Mouse (Mus musculus): Measurements from ENCODE around the gene Akap2. TPM values are rescaled to one million over a fixed set of nuclear protein-coding genes. Genes with fewer than 3 reads are reported as not detected.

Akap2 gene
- total and polyA plus RNA-seq, 3 experiments, result 1.7 to 7.2 TPM; not detected in 1

DNA sequence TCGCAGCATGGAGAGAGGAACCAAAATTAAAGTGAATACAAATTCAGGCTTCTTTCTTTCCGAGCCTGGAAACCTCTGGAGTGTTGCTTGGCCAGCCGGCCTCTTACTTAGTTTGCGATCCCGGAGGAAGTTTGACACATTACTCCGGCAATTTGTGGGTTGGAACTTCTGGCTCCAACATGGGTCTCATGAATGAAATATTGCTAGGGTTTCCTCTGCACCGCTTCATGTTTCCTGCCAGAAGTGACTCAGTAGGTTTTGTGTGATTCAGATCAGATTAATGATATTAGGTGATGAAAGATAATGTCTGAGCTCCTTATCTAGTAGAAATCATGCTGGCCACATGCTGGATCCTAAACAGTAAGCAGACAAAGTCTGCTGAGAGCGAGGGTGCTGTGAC lies 144.4 kb downstream of the Akap2 start:
- Histone ChIP-seq H3K27me3 (ENCODE audit: control insufficient read depth in 1 of 2, insufficient read depth in 2 of 2, low read length in 2 of 2) (no peaks in the 10 kb centered on the region), H3K9me3 (replicated peaks; ENCODE audit: insufficient read depth, low read length) (no peaks in the 10 kb centered on the region), H3K4me3 (ENCODE audit: control insufficient read depth in 1 of 2, insufficient read depth in 1 of 2, low read depth in 2 of 2, low read length in 2 of 2) (no peak overlapping the region), H3K27ac (ENCODE audit: control insufficient read depth, low read depth, low read length) (no peak overlapping the region), H3K4me1 (ENCODE audit: control insufficient read depth in 1 of 2, insufficient read depth in 2 of 2, low read length in 2 of 2) (no peaks in the 10 kb centered on the region; a peak in 1 of 4 replicates), H3K79me2 (ENCODE audit: control insufficient read depth, insufficient read depth, low read length, poor library complexity) (no peaks in the 10 kb centered on the region), H3K36me3 (ENCODE audit: control insufficient read depth in 1 of 2, insufficient read depth in 2 of 2, low read length in 2 of 2) (no peaks in the 10 kb centered on the region), H3K9ac (ENCODE audit: control insufficient read depth, low read depth, low read length, poor library complexity, severe bottlenecking) (no peak overlapping the region)
- TF ChIP-seq BHLHE40 (IDR thresholded peaks at IDR 0.05; ENCODE audit: borderline replicate concordance, low read depth, low read length) (no peak), ELF1 (IDR thresholded peaks at IDR 0.05; ENCODE audit: low read depth, low read length) (no peak), CTCF (IDR thresholded peaks at IDR 0.05 in 2 of 3, conservative IDR thresholded peaks at IDR 0.05 in 1 of 3; ENCODE audit: control insufficient read depth in 1 of 3, insufficient read depth in 1 of 3, low read depth in 2 of 3, low read length in 3 of 3, poor library complexity in 1 of 3, severe bottlenecking in 1 of 3) (no peak), ZMIZ1 (IDR thresholded peaks at IDR 0.05; ENCODE audit: low read depth, low read length) (no peak), USF2 (IDR thresholded peaks at IDR 0.05; ENCODE audit: borderline replicate concordance in 1 of 2, insufficient read depth in 1 of 2, low read depth in 1 of 2, low read length in 2 of 2) (no peak), ZC3H11A (IDR thresholded peaks at IDR 0.05; ENCODE audit: low read depth, low read length) (no peak), MYC (IDR thresholded peaks at IDR 0.05; ENCODE audit: low read depth, low read length) (no peak), MAZ (IDR thresholded peaks at IDR 0.05; ENCODE audit: low read depth, low read length) (no peak), TCF12 (IDR thresholded peaks at IDR 0.05; ENCODE audit: low read depth, low read length) (no peak), ZKSCAN1 (IDR thresholded peaks at IDR 0.05; ENCODE audit: low read depth, low read length) (no peak), ZNF384 (IDR thresholded peaks at IDR 0.05; ENCODE audit: low read depth, low read length) (no peak), EP300 (IDR thresholded peaks at IDR 0.05; ENCODE audit: low read depth in 1 of 2, low read length in 2 of 2) (no peak), POLR2AphosphoS2 (IDR thresholded peaks at IDR 0.05; ENCODE audit: low read length) (no peak), TBP (IDR thresholded peaks at IDR 0.05; ENCODE audit: low read depth, low read length) (no peak), SMC3 (IDR thresholded peaks at IDR 0.05; ENCODE audit: low read depth, low read length) (no peak), MAX (IDR thresholded peaks at IDR 0.05; ENCODE audit: low read length) (no peak)
- no peak for DNase-seq (ENCODE audit: low read depth, low spot score)

DNA sequence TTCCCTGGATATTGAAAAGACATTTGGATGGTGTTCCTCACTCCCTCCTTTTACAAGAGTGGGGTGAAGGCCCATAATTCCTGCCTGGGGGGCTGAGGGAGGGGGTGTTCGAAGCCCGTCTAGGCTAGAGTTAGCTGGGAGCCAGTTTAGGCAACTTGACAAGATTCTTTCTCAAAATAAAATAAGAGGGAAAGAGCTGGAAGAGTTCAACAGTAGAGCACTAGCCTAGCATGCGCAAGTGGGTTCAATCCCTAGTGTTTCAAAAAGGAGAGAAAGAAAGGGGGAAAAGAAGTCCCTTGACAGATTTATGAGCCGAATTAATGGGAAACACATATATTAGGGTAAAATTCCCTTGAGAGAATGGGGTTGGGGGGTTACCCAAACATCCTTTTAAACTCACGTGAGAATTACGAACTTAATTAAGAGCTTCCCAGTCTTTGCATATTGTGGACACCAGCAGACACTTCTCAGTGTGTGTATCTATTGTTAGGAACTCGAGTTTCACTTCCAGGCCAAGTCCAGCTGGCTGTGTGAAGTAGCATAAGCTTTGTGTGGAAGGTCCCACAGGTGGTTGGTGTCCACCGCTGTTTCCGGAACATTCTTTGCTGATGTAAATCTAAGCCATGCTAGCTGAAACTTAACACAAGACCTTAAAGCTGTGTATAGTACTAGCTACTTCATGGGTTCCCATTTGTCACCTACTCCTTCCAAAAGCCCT lies 145.0 kb downstream of the Akap2 start:
- DNase-seq (ENCODE audit: low read depth, low spot score), result no peak
- H3K4me3 ChIP-seq (ENCODE audit: control insufficient read depth in 1 of 2, insufficient read depth in 1 of 2, low read depth in 2 of 2, low read length in 2 of 2), result no peak overlapping the region
- H3K36me3 ChIP-seq (ENCODE audit: control insufficient read depth in 1 of 2, insufficient read depth in 2 of 2, low read length in 2 of 2), result no peaks in the 10 kb centered on the region
- no peaks in the 10 kb centered on the region for H3K9me3 ChIP-seq (replicated peaks; ENCODE audit: insufficient read depth, low read length)
- H3K9ac ChIP-seq (ENCODE audit: control insufficient read depth, low read depth, low read length, poor library complexity, severe bottlenecking), result no peak overlapping the region
- TF ChIP-seq HCFC1 (IDR thresholded peaks at IDR 0.05; ENCODE audit: low read depth, low read length) (no peak), E2F4 (IDR thresholded peaks at IDR 0.05; ENCODE audit: borderline replicate concordance, low read depth, low read length) (no peak), ZNF384 (IDR thresholded peaks at IDR 0.05; ENCODE audit: low read depth, low read length) (no peak), ZC3H11A (IDR thresholded peaks at IDR 0.05; ENCODE audit: low read depth, low read length) (no peak), USF2 (IDR thresholded peaks at IDR 0.05; ENCODE audit: borderline replicate concordance in 1 of 2, insufficient read depth in 1 of 2, low read depth in 1 of 2, low read length in 2 of 2) (no peak), MYB (IDR thresholded peaks at IDR 0.05; ENCODE audit: low read depth, low read length) (no peak), GABPA (IDR thresholded peaks at IDR 0.05; ENCODE audit: low read depth, low read length) (no peak), ELF1 (IDR thresholded peaks at IDR 0.05; ENCODE audit: low read depth, low read length) (no peak), SIN3A (IDR thresholded peaks at IDR 0.05; ENCODE audit: low read length) (no peak), CHD1 (IDR thresholded peaks at IDR 0.05; ENCODE audit: low read depth, low read length) (no peak), ZKSCAN1 (IDR thresholded peaks at IDR 0.05; ENCODE audit: low read depth, low read length) (no peak), CTCF (IDR thresholded peaks at IDR 0.05 in 2 of 3, conservative IDR thresholded peaks at IDR 0.05 in 1 of 3; ENCODE audit: control insufficient read depth in 1 of 3, insufficient read depth in 1 of 3, low read depth in 2 of 3, low read length in 3 of 3, poor library complexity in 1 of 3, severe bottlenecking in 1 of 3) (no peak), KAT2A (conservative IDR thresholded peaks at IDR 0.05; ENCODE audit: low read depth, low read length) (no peak), MAZ (IDR thresholded peaks at IDR 0.05; ENCODE audit: low read depth, low read length) (no peak), GATA1 (IDR thresholded peaks at IDR 0.05; ENCODE audit: low read depth, low read length) (no peak), UBTF (IDR thresholded peaks at IDR 0.05; ENCODE audit: borderline replicate concordance, insufficient read depth, low read depth, low read length) (no peak), TAL1 (IDR thresholded peaks at IDR 0.05; ENCODE audit: low read length) (no peak), MYC (IDR thresholded peaks at IDR 0.05; ENCODE audit: low read depth, low read length) (no peak), JUND (IDR thresholded peaks at IDR 0.05; ENCODE audit: low read depth, low read length) (no peak)
- H3K27me3 ChIP-seq (ENCODE audit: control insufficient read depth in 1 of 2, insufficient read depth in 2 of 2, low read length in 2 of 2), result no peaks in the 10 kb centered on the region
- no peaks in the 10 kb centered on the region; a peak in 1 of 4 replicates for H3K4me1 ChIP-seq (ENCODE audit: control insufficient read depth in 1 of 2, insufficient read depth in 2 of 2, low read length in 2 of 2)
- H3K79me2 ChIP-seq (ENCODE audit: control insufficient read depth, insufficient read depth, low read length, poor library complexity), result no peaks in the 10 kb centered on the region
- H3K27ac ChIP-seq (ENCODE audit: control insufficient read depth, low read depth, low read length), result no peak overlapping the region
